ENCODE assay signal across 23 mouse cellular contexts in the genomic region with DNA sequence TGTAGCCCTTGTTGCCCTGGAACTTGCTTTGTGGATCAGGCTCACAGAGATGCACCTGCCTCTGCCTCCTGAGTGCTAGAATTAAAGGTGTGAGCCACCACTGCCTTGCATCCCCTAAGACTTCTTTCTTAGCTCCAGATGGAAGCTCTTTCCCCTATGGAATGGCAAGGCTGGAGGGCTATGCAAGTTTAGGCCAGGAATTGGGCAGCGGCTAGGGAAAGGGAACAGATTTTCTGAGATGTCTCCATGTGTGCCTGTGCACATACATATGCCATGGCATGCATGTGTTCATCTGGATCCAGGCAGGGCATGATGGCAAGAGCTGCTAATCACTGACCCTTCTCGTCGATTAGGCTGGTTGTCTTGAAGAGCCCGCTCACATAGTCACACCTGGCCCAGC. TPM values are rescaled to one million over a fixed set of nuclear protein-coding genes. Genes with fewer than 3 reads are reported as not detected.
A peak's percentile ranks its signal among the peaks of the same experiment; 100 is the strongest.
DNase-seq lines count a peak whose midpoint lies in the region; TF ChIP-seq lines count a peak whose summit lies in the region.
"Had no signal": no experiment of that assay in that cellular context is flagged by ENCODE, and none has a peak within 500 bp of the region (broad histone marks: within the 10 kb centered on the region; RNA-seq: fewer than 3 reads in every experiment).

No protein-coding gene starts in this region.

- H3K27me3 ChIP-seq in myocyte (ENCODE audit: control insufficient read depth, insufficient read depth, insufficient read length): no peaks in the 10 kb centered on the region
- H3K27me3 ChIP-seq: embryonic facial prominence, embryonic 13.5 days; embryonic facial prominence, embryonic 15.5 days; forebrain, embryonic 12.5 days had no signal

- H3K4me2 ChIP-seq in myocyte (ENCODE audit: low read depth): peak overlapping the region; percentile 54
- H3K4me2 ChIP-seq: embryonic facial prominence, embryonic 13.5 days; embryonic facial prominence, embryonic 15.5 days; forebrain, embryonic 12.5 days had no signal

- TF ChIP-seq CTCF in layer of hippocampus, adult 2 months (conservative IDR thresholded peaks at IDR 0.05): no peak

- H3K27ac ChIP-seq in layer of hippocampus, adult 2 months: peak overlapping the region; percentile 93; the same call in 1 of the 2 replicates
- H3K27ac ChIP-seq: embryonic facial prominence, embryonic 13.5 days; embryonic facial prominence, embryonic 15.5 days; forebrain, embryonic 12.5 days had no signal

- DNase-seq in heart, adult 11 months: peak; percentile 91
- DNase-seq in heart, postnatal 25 days (ENCODE audit: low spot score): no peak
- no peak for DNase-seq in layer of hippocampus, adult 2 months (ENCODE audit: low spot score in 2 of 2)
- no peak for DNase-seq in layer of hippocampus, adult 8-10 months (ENCODE audit: low spot score in 2 of 2)
- no peak for DNase-seq in kidney, postnatal 10 days
- DNase-seq: adrenal gland, adult 2 months; adrenal gland, postnatal 10 days; adrenal gland, postnatal 25 days; cerebellum, adult 11 months; cerebellum, adult 18-20 months; cerebellum, adult 8-10 months; cerebellum, adult 9-11 months; cerebellum, postnatal 14 days; cerebellum, postnatal 36 days; embryo, embryonic 11 days had no signal

- H3K4me3 ChIP-seq in layer of hippocampus, adult 2 months: no peak overlapping the region
- no peak overlapping the region for H3K4me3 ChIP-seq in myocyte
- H3K4me3 ChIP-seq: embryonic facial prominence, embryonic 13.5 days; embryonic facial prominence, embryonic 15.5 days; erythroblast, embryonic 14.5 days; forebrain, embryonic 10.5 days; forebrain, embryonic 12.5 days had no signal

- intact Hi-C loops in heart, postnatal 25 days (cut with DNase I): no loop called here

- TF ChIP-seq POLR2A in myocyte (IDR thresholded peaks at IDR 0.05; ENCODE audit: insufficient read length, low read depth): no peak

- no peak overlapping the region for H3ac ChIP-seq in myocyte (ENCODE audit: control insufficient read depth, insufficient read length)

- peaks cover 50% of the 10 kb centered on the region for H3K79me2 ChIP-seq in myocyte (ENCODE audit: control insufficient read depth, insufficient read depth)

- no peaks in the 10 kb centered on the region for H3K36me3 ChIP-seq in myocyte (ENCODE audit: control insufficient read depth, insufficient read depth)
- H3K36me3 ChIP-seq: forebrain, embryonic 12.5 days had no signal

TF ChIP-seq in myocyte, 11 proteins besides CTCF, POLR2A, EP300 and RAD21:
- TF ChIP-seq TCF3 (IDR thresholded peaks at IDR 0.05; ENCODE audit: insufficient read length, low read depth): no peak
- TF ChIP-seq TCF12 (IDR thresholded peaks at IDR 0.05; ENCODE audit: insufficient read depth, poor library complexity, severe bottlenecking): no peak
- TF ChIP-seq MYOG (IDR thresholded peaks at IDR 0.05; ENCODE audit: control insufficient read depth in 1 of 3, insufficient read depth in 1 of 3, insufficient read length in 2 of 3, low read depth in 2 of 3): no peak
- no peak for TF ChIP-seq CEBPB (IDR thresholded peaks at IDR 0.05; ENCODE audit: insufficient read depth, poor library complexity, severe bottlenecking)
- no peak for TF ChIP-seq MAX (IDR thresholded peaks at IDR 0.05; ENCODE audit: low read depth)
- no peak for TF ChIP-seq E2F4 (IDR thresholded peaks at IDR 0.05; ENCODE audit: insufficient read depth)
- no peak for TF ChIP-seq POLR2AphosphoS2 (IDR thresholded peaks at IDR 0.05; ENCODE audit: insufficient read length, low read depth)
- TF ChIP-seq USF1 (IDR thresholded peaks at IDR 0.05; ENCODE audit: low read depth): no peak
- no peak for TF ChIP-seq REST (IDR thresholded peaks at IDR 0.05; ENCODE audit: insufficient read depth, insufficient read length)
- no peak for TF ChIP-seq MYOD1 (IDR thresholded peaks at IDR 0.05; ENCODE audit: control insufficient read depth in 1 of 3, insufficient read length in 2 of 3, low read depth in 2 of 3)
- TF ChIP-seq SRF (IDR thresholded peaks at IDR 0.05; ENCODE audit: control insufficient read depth, insufficient read length, low read depth): no peak

RNA-seq across cellular contexts. Expression of gene Klhl26, which starts 11.1 kb away (rescaled TPM):
- 1 to 10 TPM; 7.6 to 7.7 TPM for total RNA-seq in heart, postnatal 25 days (2021)
- 10 to 100 TPM; 56.8 to 60.2 TPM for total RNA-seq in layer of hippocampus, adult 2 months (2021)
- 10 to 100 TPM; 48.4 to 56.6 (median 53.1) TPM for total RNA-seq in layer of hippocampus, adult 8-10 months (2022)
- polyA plus RNA-seq in myocyte (2012; fragmentation: generic; extraction: Trizol): 32.5 TPM

RNA-seq across cellular contexts. Expression of gene Tmem59l, which starts 21.5 kb away (rescaled TPM):
- total RNA-seq in heart, postnatal 25 days (2021): not detected
- 100 to 1,000 TPM; 321 to 339 TPM for total RNA-seq in layer of hippocampus, adult 2 months (2021)
- 100 to 1,000 TPM; 284 to 307 (median 293) TPM for total RNA-seq in layer of hippocampus, adult 8-10 months (2022)
- polyA plus RNA-seq in myocyte (2012; fragmentation: generic; extraction: Trizol): 0.04 TPM
- total RNA-seq: common myeloid progenitor, adult 5-6 weeks; MEL had no signal
- polyA plus RNA-seq: erythroblast, embryonic 14.5 days had no signal

RNA-seq across cellular contexts. Expression of gene Crtc1, which starts 26.3 kb away (rescaled TPM):
- total RNA-seq in heart, postnatal 25 days (2021): 10 to 100 TPM; 10.3 to 10.6 TPM
- total RNA-seq in layer of hippocampus, adult 2 months (2021): 100 to 1,000 TPM; 191 to 208 TPM
- total RNA-seq in layer of hippocampus, adult 8-10 months (2022): 100 to 1,000 TPM; 154 to 203 (median 177) TPM
- polyA plus RNA-seq in myocyte (2012; fragmentation: generic; extraction: Trizol): 9.6 TPM

RNA-seq across cellular contexts. Expression of gene Crlf1, which starts 27.3 kb away (rescaled TPM):
- under 1 TPM; 0.34 to 0.81 TPM for total RNA-seq in heart, postnatal 25 days (2021)
- total RNA-seq in layer of hippocampus, adult 2 months (2021): 10 to 100 TPM; 44.5 to 47.1 TPM
- 10 to 100 TPM; 20.4 to 31.5 (median 30.1) TPM for total RNA-seq in layer of hippocampus, adult 8-10 months (2022)
- 99.1 TPM for polyA plus RNA-seq in myocyte (2012; fragmentation: generic; extraction: Trizol)
- total RNA-seq: common myeloid progenitor, adult 5-6 weeks had no signal

RNA-seq across cellular contexts. Expression of gene Rex1bd, which starts 40.9 kb away (rescaled TPM):
- total RNA-seq in heart, postnatal 25 days (2021): 100 to 1,000 TPM; 102 TPM
- 10 to 100 TPM; 93.9 to 98.1 TPM for total RNA-seq in layer of hippocampus, adult 2 months (2021)
- total RNA-seq in layer of hippocampus, adult 8-10 months (2022): 100 to 1,000 TPM in 2 of 4 experiments, 10 to 100 TPM in 2; 86.4 to 104 (median 97.3) TPM
- polyA plus RNA-seq in myocyte (2012; fragmentation: generic; extraction: Trizol): 259 TPM

Comparison
In these comparisons a context has a peak if more than half of its experiments do, and no peak if none do; other contexts are left out.
1. RNA of gene Klhl26, which starts 11.1 kb away (total RNA-seq): 56.8 to 60.2 TPM in layer of hippocampus, adult 2 months and 48.4 to 56.6 TPM in layer of hippocampus, adult 8-10 months; 7.6 to 7.7 TPM in heart, postnatal 25 days; every median in the first group is over 4 times any median in the second.
2. RNA of gene Tmem59l, which starts 21.5 kb away (total RNA-seq): 321 to 339 TPM in layer of hippocampus, adult 2 months and 284 to 307 TPM in layer of hippocampus, adult 8-10 months; not detected in heart, postnatal 25 days; every median in the first group is over 100 times any median in the second.
3. RNA of gene Crtc1, which starts 26.3 kb away (total RNA-seq): 191 to 208 TPM in layer of hippocampus, adult 2 months and 154 to 203 TPM in layer of hippocampus, adult 8-10 months; 10.3 to 10.6 TPM in heart, postnatal 25 days; every median in the first group is over 10 times any median in the second.